Comparison of ENCODE assay signal across 11 mouse cellular contexts in genomic region chr7:127013385-127013784, GRCm38 (mm10). TPM values are rescaled to one million over a fixed set of nuclear protein-coding genes. Genes with fewer than 3 reads are reported as not detected.
DNase-seq lines count a peak whose midpoint lies in the region; ATAC-seq and TF ChIP-seq lines count a peak whose summit lies in the region.
"Had no signal": no experiment of that assay in that cellular context is flagged by ENCODE, and none has a peak within 500 bp of the region (broad histone marks: within the 10 kb centered on the region; RNA-seq: fewer than 3 reads in every experiment).

No protein-coding gene starts in this region.

- no peak for DNase-seq in heart, postnatal 14 days
- no peak for DNase-seq in CH12.LX (ENCODE audit: extremely low read depth)
- DNase-seq in liver, embryonic 14.5 days (ENCODE audit: low read depth in 3 of 3, low spot score in 3 of 3), result no peak
- no peak for DNase-seq in testis, postnatal 14 days (ENCODE audit: low spot score)
- DNase-seq in right cerebral cortex, adult 18-20 months, result no peak
- DNase-seq: gastrocnemius, postnatal 14 days; lung, postnatal 4 days had no signal

- H3K9me3 ChIP-seq in heart, embryonic 14.5 days (ENCODE audit: control insufficient read depth, low read length), result no peaks in the 10 kb centered on the region
- H3K9me3 ChIP-seq in CH12.LX (replicated peaks; ENCODE audit: low read length) (no peaks in the 10 kb centered on the region), E14TG2a.4 (ENCODE audit: low read length) (no peaks in the 10 kb centered on the region)
- no peaks in the 10 kb centered on the region for H3K9me3 ChIP-seq in liver, embryonic 14.5 days (ENCODE audit: control insufficient read depth, low read length)

- no peak overlapping the region for H3K9ac ChIP-seq in heart, embryonic 14.5 days (ENCODE audit: low read length)
- peak overlapping the region; percentile 87; the same call in 1 of the 2 replicates for H3K9ac ChIP-seq in CH12.LX (ENCODE audit: insufficient read depth, low read depth)
- 0 out of 2 replicates have a peak overlapping the region, but pooled peaks have one; percentile 4 for H3K9ac ChIP-seq in liver, embryonic 14.5 days (replicated peaks)

- dilution Hi-C loops in CH12.LX (cut with MboI; ENCODE audit: extremely low pct_ligation_motif_present, extremely low pct_unique_long_range_greater_than_20kb, low sequenced_read_pairs), result no loop called here

- H3K36me3 ChIP-seq in heart, embryonic 14.5 days (ENCODE audit: control insufficient read depth, insufficient read depth, low read length), result peaks cover 31% of the 10 kb centered on the region
- H3K36me3 ChIP-seq in CH12.LX (replicated peaks in 1 of 2; ENCODE audit: control insufficient read depth in 1 of 2, insufficient read depth in 1 of 2, low read length in 1 of 2), result peaks cover 6 to 38% of the 10 kb centered on the region in 2 experiments
- H3K36me3 ChIP-seq in E14TG2a.4 (ENCODE audit: insufficient read depth, low read length), result peaks cover 54% of the 10 kb centered on the region
- peaks cover 5% of the 10 kb centered on the region for H3K36me3 ChIP-seq in liver, embryonic 14.5 days (replicated peaks; ENCODE audit: control insufficient read depth, insufficient read depth, low read depth)

- intact Hi-C loops in heart, postnatal 14 days (cut with DNase I), result loop anchor here (10.0 kb wide), 1 partner anchor 91 kb away; no protein-coding TSS in a partner anchor

- peaks cover 18 to 36% of the 10 kb centered on the region in 2 experiments for H3K4me1 ChIP-seq in heart, embryonic 14.5 days (ENCODE audit: control insufficient read depth in 2 of 2, insufficient read depth in 2 of 2, low read length in 2 of 2)
- H3K4me1 ChIP-seq in CH12.LX (ENCODE audit: control insufficient read depth in 1 of 2, insufficient read depth in 2 of 2), result peaks cover 27 to 72% of the 10 kb centered on the region in 2 experiments
- H3K4me1 ChIP-seq in E14TG2a.4 (replicated peaks; ENCODE audit: low read depth, low read length), result peaks cover 85% of the 10 kb centered on the region
- H3K4me1 ChIP-seq in liver, embryonic 14.5 days (replicated peaks; ENCODE audit: control insufficient read depth in 2 of 2, insufficient read depth in 2 of 2, low read length in 1 of 2), result peaks cover 19 to 28% of the 10 kb centered on the region in 2 experiments

- no peak overlapping the region for H3K27ac ChIP-seq in heart, embryonic 14.5 days (replicated peaks in 1 of 2; ENCODE audit: control insufficient read depth in 1 of 2, insufficient read depth in 1 of 2, low read depth in 2 of 2, low read length in 2 of 2)
- no peak overlapping the region for H3K27ac ChIP-seq in CH12.LX (ENCODE audit: insufficient read depth, low read depth)
- no peak overlapping the region for H3K27ac ChIP-seq in liver, embryonic 14.5 days

- TF ChIP-seq CTCF in CH12.LX (conservative IDR thresholded peaks at IDR 0.05 in 1 of 2, IDR thresholded peaks at IDR 0.05 in 1 of 2; ENCODE audit: low read depth in 2 of 2, low read length in 2 of 2) (no peak), E14TG2a.4 (conservative IDR thresholded peaks at IDR 0.05; ENCODE audit: low read length) (no peak)
- TF ChIP-seq CTCF in liver, embryonic 14.5 days (IDR thresholded peaks at IDR 0.05; ENCODE audit: low read depth), result no peak

- ATAC-seq in heart, embryonic 14.5 days (ENCODE audit: insufficient number of reproducible peaks, insufficient read depth, low FRiP score, low read depth), result no peak
- ATAC-seq in liver, embryonic 14.5 days (ENCODE audit: insufficient read depth), result no peak

- TF ChIP-seq RAD21 in CH12.LX (IDR thresholded peaks at IDR 0.05; ENCODE audit: low read depth, low read length), result no peak

- H3K79me2 ChIP-seq in CH12.LX (replicated peaks; ENCODE audit: control insufficient read depth, extremely low read depth, insufficient read depth, poor library complexity, severe bottlenecking), result peaks cover 14% of the 10 kb centered on the region

- TF ChIP-seq POLR2A in CH12.LX (IDR thresholded peaks at IDR 0.05; ENCODE audit: low read depth, low read length), result no peak

- TF ChIP-seq EP300 in CH12.LX (IDR thresholded peaks at IDR 0.05; ENCODE audit: low read length), result no peak
- TF ChIP-seq EP300 in liver, embryonic 14.5 days (IDR thresholded peaks at IDR 0.05; ENCODE audit: low read depth), result no peak

- 90% methylated on average over 6 of the region's 6 CpGs for WGBS in heart, embryonic 14.5 days
- 81% methylated on average over 6 of the region's 6 CpGs for whole genome bisulfite sequencing in liver, embryonic 14.5 days (ENCODE audit: insufficient replicate concordance)

- peak overlapping the region; percentile 67 for H3K4me2 ChIP-seq in heart, embryonic 14.5 days (ENCODE audit: low read length)
- peak overlapping the region; percentile 60 for H3K4me2 ChIP-seq in CH12.LX (ENCODE audit: insufficient read depth, low read depth, poor library complexity, severe bottlenecking)
- H3K4me2 ChIP-seq in liver, embryonic 14.5 days (ENCODE audit: low read depth), result peak overlapping the region; percentile 75

- H3K27me3 ChIP-seq in heart, embryonic 14.5 days (ENCODE audit: control insufficient read depth, insufficient read depth, low read length), result no peaks in the 10 kb centered on the region
- H3K27me3 ChIP-seq in CH12.LX (replicated peaks) (no peaks in the 10 kb centered on the region), E14TG2a.4 (ENCODE audit: insufficient read depth, low read length) (no peaks in the 10 kb centered on the region)
- no peaks in the 10 kb centered on the region for H3K27me3 ChIP-seq in liver, embryonic 14.5 days (ENCODE audit: control insufficient read depth, insufficient read depth, low read length)

- in situ Hi-C loops in CH12.LX (cut with MboI; ENCODE audit: low pct_ligation_motif_present, low pct_unique_long_range_greater_than_20kb, low sequenced_read_pairs), result loop anchor here (10.0 kb wide), 1 partner anchor 309 kb away; the partner anchor contains the start of gene Coro1a

- H3K4me3 ChIP-seq in heart, embryonic 14.5 days (ENCODE audit: control insufficient read depth in 1 of 2, insufficient read depth in 1 of 2, low read depth in 1 of 2, low read length in 2 of 2), result no peak overlapping the region
- H3K4me3 ChIP-seq in CH12.LX (replicated peaks in 1 of 3; ENCODE audit: low read depth in 2 of 3, low read length in 2 of 3, poor library complexity in 1 of 3) (peak overlapping the region; percentile 73 to 87 (median 75)), E14TG2a.4 (replicated peaks; ENCODE audit: low read length) (peak overlapping the region; percentile 97; the same call in 1 of the 2 replicates)
- H3K4me3 ChIP-seq in liver, embryonic 14.5 days (ENCODE audit: insufficient read depth in 1 of 2, low read depth in 2 of 2, low read length in 2 of 2), result no peak overlapping the region

TF ChIP-seq in CH12.LX, 34 proteins besides CTCF, POLR2A, EP300 and RAD21:
- TF ChIP-seq CHD1 (IDR thresholded peaks at IDR 0.05; ENCODE audit: low read depth, low read length), result no peak
- TF ChIP-seq USF2 (conservative IDR thresholded peaks at IDR 0.05; ENCODE audit: low read depth, low read length), result no peak
- TF ChIP-seq PAX5 (IDR thresholded peaks at IDR 0.05; ENCODE audit: low read length), result no peak
- TF ChIP-seq MYC (IDR thresholded peaks at IDR 0.05; ENCODE audit: low read depth, low read length), result no peak
- no peak for TF ChIP-seq ZMIZ1 (IDR thresholded peaks at IDR 0.05; ENCODE audit: low read depth, low read length)
- no peak for TF ChIP-seq ZC3H11A (IDR thresholded peaks at IDR 0.05; ENCODE audit: low read depth, low read length)

RNA-seq across cellular contexts. Expression of gene Mvp, which starts 1.0 kb away (rescaled TPM):
- 12.0 and 12.6 TPM in 2 replicates for polyA plus RNA-seq in heart, embryonic 14.5 days (2014; fragmentation: Nextera tagmentation; extraction: Ambion mirVana)
- 10 to 100 TPM; 44.6 to 45.9 TPM for total RNA-seq in heart, postnatal 14 days (2021)
- total RNA-seq in CH12.LX (2012; rRNA removed), result 42.1 and 52.1 TPM in 2 replicates
- 33.3 and 35.5 TPM in 2 replicates for total RNA-seq in CH12.LX (2014; rRNA removed)
- 53.7 and 63.5 TPM in 2 replicates for polyA plus RNA-seq in CH12.LX (2012; ENCODE audit: insufficient read length, low read depth)
- 3.8 and 4.5 TPM in 2 replicates for polyA plus RNA-seq in liver, embryonic 14.5 days (2012; rRNA removed)
- polyA plus RNA-seq in liver, embryonic 14.5 days (2014; fragmentation: Nextera tagmentation; extraction: Ambion mirVana), result 5.5 and 5.6 TPM in 2 replicates

RNA-seq across cellular contexts. Expression of gene Pagr1b, which starts 2.9 kb away (rescaled TPM):
- 0.84 TPM in 1 of 2 replicates, not detected in the other for polyA plus RNA-seq in heart, embryonic 14.5 days (2014; fragmentation: Nextera tagmentation; extraction: Ambion mirVana)
- total RNA-seq in heart, postnatal 14 days (2021), result not detected
- total RNA-seq in CH12.LX (2012; rRNA removed) (0.25 and 0.30 TPM in 2 replicates), CH12.LX (2014; rRNA removed) (not detected in 2 replicates)
- 2.8 and 6.6 TPM in 2 replicates for polyA plus RNA-seq in CH12.LX (2012; ENCODE audit: insufficient read length, low read depth)
- 0.10 and 0.30 TPM in 2 replicates for polyA plus RNA-seq in liver, embryonic 14.5 days (2012; rRNA removed)
- not detected in 2 replicates for polyA plus RNA-seq in liver, embryonic 14.5 days (2014; fragmentation: Nextera tagmentation; extraction: Ambion mirVana)
- total RNA-seq: common myeloid progenitor, adult 5-6 weeks; layer of hippocampus, adult 18-20 months had no signal

RNA-seq across cellular contexts. Expression of gene Pagr1a, which starts 3.8 kb away (rescaled TPM):
- polyA plus RNA-seq in heart, embryonic 14.5 days (2014; fragmentation: Nextera tagmentation; extraction: Ambion mirVana), result 23.1 and 25.4 TPM in 2 replicates
- total RNA-seq in heart, postnatal 14 days (2021), result 10 to 100 TPM; 15.2 to 20.6 TPM
- total RNA-seq in CH12.LX (2012; rRNA removed) (56.9 and 60.0 TPM in 2 replicates), CH12.LX (2014; rRNA removed) (12.0 and 24.9 TPM in 2 replicates)
- polyA plus RNA-seq in CH12.LX (2012; ENCODE audit: insufficient read length, low read depth), result 69.4 and 71.3 TPM in 2 replicates
- polyA plus RNA-seq in liver, embryonic 14.5 days (2012; rRNA removed), result 8.0 and 15.2 TPM in 2 replicates
- 27.3 and 32.2 TPM in 2 replicates for polyA plus RNA-seq in liver, embryonic 14.5 days (2014; fragmentation: Nextera tagmentation; extraction: Ambion mirVana)
- total RNA-seq: common myeloid progenitor, adult 5-6 weeks had no signal

RNA-seq across cellular contexts. Expression of gene Gm42742, which starts 7.5 kb away (rescaled TPM):
- 41.9 and 45.0 TPM in 2 replicates for polyA plus RNA-seq in heart, embryonic 14.5 days (2014; fragmentation: Nextera tagmentation; extraction: Ambion mirVana)
- total RNA-seq in heart, postnatal 14 days (2021), result 10 to 100 TPM; 18.0 to 19.8 TPM
- total RNA-seq in CH12.LX (2012; rRNA removed) (13.2 and 16.0 TPM in 2 replicates), CH12.LX (2014; rRNA removed) (37.1 and 45.1 TPM in 2 replicates)
- polyA plus RNA-seq in CH12.LX (2012; ENCODE audit: insufficient read length, low read depth), result 6.1 and 14.9 TPM in 2 replicates
- polyA plus RNA-seq in liver, embryonic 14.5 days (2012; rRNA removed), result 7.5 and 15.7 TPM in 2 replicates
- 1.2 and 8.3 TPM in 2 replicates for polyA plus RNA-seq in liver, embryonic 14.5 days (2014; fragmentation: Nextera tagmentation; extraction: Ambion mirVana)

RNA-seq across cellular contexts. Expression of gene Prrt2, which starts 7.6 kb away (rescaled TPM):
- 2.1 and 3.2 TPM in 2 replicates for polyA plus RNA-seq in heart, embryonic 14.5 days (2014; fragmentation: Nextera tagmentation; extraction: Ambion mirVana)
- 1 to 10 TPM; 1.1 to 1.2 TPM for total RNA-seq in heart, postnatal 14 days (2021)
- total RNA-seq in CH12.LX (2012; rRNA removed), result not detected in 2 replicates
- total RNA-seq in CH12.LX (2014; rRNA removed), result 0.09 TPM in 1 of 2 replicates, not detected in the other
- polyA plus RNA-seq in CH12.LX (2012; ENCODE audit: insufficient read length, low read depth), result 1.2 TPM in 2 replicates
- 0.08 and 0.55 TPM in 2 replicates for polyA plus RNA-seq in liver, embryonic 14.5 days (2012; rRNA removed)
- 0.40 and 0.41 TPM in 2 replicates for polyA plus RNA-seq in liver, embryonic 14.5 days (2014; fragmentation: Nextera tagmentation; extraction: Ambion mirVana)

Comparison
In these comparisons a context has a peak if more than half of its experiments do, and no peak if none do; other contexts are left out.
1. H3K4me3 ChIP-seq: peak in CH12.LX (3 of 3) and E14TG2a.4 (single experiment); none in heart, embryonic 14.5 days (0 of 2) and liver, embryonic 14.5 days (0 of 2).
2. Peak in every context shown above with its lines, with median percentiles within 50 percentile points of each other: H3K4me2 ChIP-seq.